Mouse (Mus musculus): ENCODE data around the gene Slc37a1.
"Not testable (repeated sequence)": the region's sequence is repeated elsewhere in the genome, so short reads cannot be mapped to it uniquely, and the experiment has no call there.

GRCm38 (mm10) chr17:31354684-31355083 lies 68.1 kb downstream of the Slc37a1 start:
- not testable (repeated sequence) for TF ChIP-seq POLR2A, CTCF (IDR thresholded peaks at IDR 0.05; ENCODE audit: extremely low read depth, insufficient read depth, low read length)

All from cortical plate, adult 2 months (tissue).